Mouse (Mus musculus) forebrain, embryonic 15.5 days (tissue): ENCODE results near the gene Gm2a. TPM values are rescaled to one million over a fixed set of nuclear protein-coding genes. Genes with fewer than 3 reads are reported as not detected.

Experiments used
- ATAC-seq: fragments of 200-750 bp; cut with Nextera tagmentation; replicated peaks from 2 replicates; pipeline ENCODE4 v1.8.0; 2017; ENCODE audit warnings: mild to moderate bottlenecking, moderate TSS enrichment, moderate library complexity
- H3K27ac ChIP-seq: fragments of 300-500 bp; sonication (generic); replicated peaks from 2 replicates; pipeline ENCODE4 v1.5.1; 2015; ENCODE audit warnings: mild to moderate bottlenecking, inconsistent platforms
- H3K27me3 ChIP-seq: fragments of 300-500 bp; sonication (generic); 2 replicates; pipeline ENCODE4 v1.6.1; 2015; ENCODE audit warnings: inconsistent platforms
- H3K36me3 ChIP-seq: fragments of 300-500 bp; sonication (generic); 2 replicates; pipeline ENCODE4 v1.6.1; 2015; ENCODE audit warnings: mild to moderate bottlenecking, inconsistent platforms
- H3K4me1 ChIP-seq: fragments of 300-500 bp; sonication (generic); 2 replicates; pipeline ENCODE4 v1.6.1; 2015; ENCODE audit warnings: inconsistent platforms
- H3K4me2 ChIP-seq: fragments of 300-500 bp; sonication (generic); replicated peaks from 2 replicates; pipeline ENCODE4 v1.6.1; 2015; ENCODE audit warnings: mild to moderate bottlenecking, inconsistent platforms
- H3K4me3 ChIP-seq: fragments of 300-500 bp; sonication (generic); 2 replicates; pipeline ENCODE4 v1.5.1; 2015; ENCODE audit warnings: mild to moderate bottlenecking, inconsistent platforms
- H3K9ac ChIP-seq: fragments of 300-500 bp; sonication (generic); replicated peaks from 2 replicates; pipeline ENCODE4 v1.6.1; 2015; ENCODE audit warnings: mild to moderate bottlenecking, inconsistent platforms
- H3K9me3 ChIP-seq: fragments of 300-500 bp; sonication (generic); 2 replicates; pipeline ENCODE4 v1.6.1; 2016; ENCODE audit warnings: inconsistent platforms
- WGBS: fragments of 180-500 bp; shearing (Covaris S2); methylation state at CpG from one replicate; pipeline ENCODE4 v1.1.7; 2015; ENCODE audit warnings: mixed read lengths; 5-methylcytosine and 5-hydroxymethylcytosine counted together
- polyA plus RNA-seq: library from polyadenylated mRNA; unstranded; fragments of >200 nt; fragmentation: Nextera tagmentation; extraction: Ambion mirVana; gene quantifications from 2 replicates; pipeline ENCODE4 v1.2.1, GENCODE M21; 2015

The Gm2a gene
- polyA plus RNA-seq, 1 experiment from 2014 or later, result 18.7 TPM

DNA sequence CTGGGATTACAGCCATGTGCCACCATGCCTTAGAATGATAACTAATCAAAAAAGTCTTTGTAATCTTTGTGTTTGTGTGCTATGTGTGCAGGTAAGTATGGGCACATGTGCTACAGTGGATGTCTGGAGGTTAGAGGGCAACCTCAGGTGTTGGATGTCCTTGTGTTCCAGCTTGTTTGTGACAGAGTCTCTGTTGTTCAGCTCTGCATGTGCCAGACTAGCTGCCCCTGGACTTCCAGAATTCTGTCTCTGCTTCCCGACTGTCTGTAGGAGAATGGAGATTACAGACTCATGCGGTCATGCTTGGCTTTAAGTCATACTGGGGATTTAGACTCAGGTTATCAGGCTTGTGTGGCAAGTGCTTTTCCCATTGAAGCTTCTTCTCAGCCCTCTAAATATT lies 16.4 kb downstream of the Gm2a start:
- no peak overlapping the region for H3K4me3 ChIP-seq
- WGBS, result 64% methylated on average over 2 of the region's 2 CpGs
- H3K27me3 ChIP-seq, result no peaks in the 10 kb centered on the region
- H3K4me2 ChIP-seq, result no peak overlapping the region
- ATAC-seq, result no peak
- no peak overlapping the region for H3K9ac ChIP-seq
- H3K36me3 ChIP-seq, result peaks cover 2% of the 10 kb centered on the region; the same call in 1 of the 2 replicates
- H3K4me1 ChIP-seq, result no peaks in the 10 kb centered on the region
- no peak overlapping the region for H3K27ac ChIP-seq
- H3K9me3 ChIP-seq, result no peaks in the 10 kb centered on the region

DNA sequence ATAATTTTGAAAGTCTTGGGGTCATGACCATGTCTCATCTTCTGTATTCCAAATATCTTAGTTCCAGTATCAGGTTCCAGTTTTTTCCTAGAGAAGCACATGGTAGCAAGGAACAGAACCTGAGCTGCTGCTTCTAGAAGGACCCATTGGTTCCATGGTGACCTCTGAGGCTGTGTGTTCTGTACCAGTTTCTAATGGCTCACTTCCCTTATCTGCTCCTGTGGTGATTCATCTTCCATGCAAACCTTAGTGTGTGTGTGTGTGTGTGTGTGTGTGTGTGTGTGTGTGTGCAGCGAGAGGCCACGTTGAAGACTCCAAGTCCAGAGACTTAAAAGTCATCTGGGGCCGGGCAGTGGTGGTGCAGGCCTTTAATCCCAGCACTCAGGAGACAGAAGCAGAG lies 18.1 kb downstream of the Gm2a start:
- 98% methylated on average over 3 of the region's 3 CpGs for WGBS
- Histone ChIP-seq H3K9me3 (no peaks in the 10 kb centered on the region), H3K27ac (no peak overlapping the region), H3K36me3 (no peaks in the 10 kb centered on the region), H3K4me3 (no peak overlapping the region), H3K4me2 (no peak overlapping the region), H3K27me3 (no peaks in the 10 kb centered on the region), H3K4me1 (no peaks in the 10 kb centered on the region), H3K9ac (no peak overlapping the region)
- ATAC-seq, result no peak

DNA sequence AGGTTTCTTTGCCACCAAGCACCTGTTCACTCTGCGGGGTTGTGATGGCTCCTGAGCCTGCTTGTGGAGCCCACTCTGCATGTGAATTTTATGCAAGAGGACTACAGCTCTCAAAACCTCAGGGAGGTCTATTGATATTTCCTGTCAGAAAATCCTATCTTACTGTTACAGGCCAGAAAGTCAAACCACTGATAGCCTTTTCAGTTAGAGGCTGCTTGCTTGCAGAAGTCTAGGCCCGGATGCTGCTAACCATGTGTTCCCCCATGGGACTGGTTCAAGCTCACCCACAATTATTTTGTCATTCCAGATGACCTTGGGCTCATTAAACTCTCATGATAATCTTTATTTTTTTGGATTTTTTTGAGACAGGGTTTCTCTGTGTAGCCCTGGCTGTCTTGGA lies 19.1 kb downstream of the Gm2a start:
- Histone ChIP-seq H3K4me3 (no peak overlapping the region), H3K9me3 (no peaks in the 10 kb centered on the region), H3K27ac (no peak overlapping the region), H3K36me3 (no peaks in the 10 kb centered on the region), H3K4me1 (no peaks in the 10 kb centered on the region), H3K9ac (no peak overlapping the region), H3K4me2 (no peak overlapping the region), H3K27me3 (no peaks in the 10 kb centered on the region)
- WGBS, result 92% methylated on average over 2 of the region's 2 CpGs
- no peak for ATAC-seq

DNA sequence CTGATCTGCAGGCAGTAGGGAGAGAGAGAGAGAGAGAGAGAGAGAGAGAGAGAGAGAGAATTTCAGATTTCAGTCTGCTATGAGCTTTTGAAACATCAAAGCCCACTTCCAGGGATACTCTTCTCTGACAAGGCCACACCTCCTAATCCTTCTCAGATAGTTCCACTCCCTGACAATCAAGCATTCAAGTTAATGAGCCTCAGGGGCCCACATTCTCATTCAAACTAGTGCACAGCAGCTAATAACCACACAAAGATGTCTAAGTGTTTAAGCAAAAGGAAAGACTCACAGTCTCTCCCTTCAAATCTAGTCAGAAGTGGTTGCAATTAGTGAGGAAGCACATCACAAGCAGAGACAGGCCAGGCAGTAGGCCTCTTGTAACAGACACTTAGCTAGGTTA lies 22.4 kb downstream of the Gm2a start:
- Histone ChIP-seq H3K4me2 (no peak overlapping the region), H3K27me3 (no peaks in the 10 kb centered on the region), H3K36me3 (no peaks in the 10 kb centered on the region), H3K9ac (no peak overlapping the region), H3K27ac (no peak overlapping the region), H3K9me3 (no peaks in the 10 kb centered on the region), H3K4me3 (no peak overlapping the region), H3K4me1 (no peaks in the 10 kb centered on the region)
- ATAC-seq, result no peak

DNA sequence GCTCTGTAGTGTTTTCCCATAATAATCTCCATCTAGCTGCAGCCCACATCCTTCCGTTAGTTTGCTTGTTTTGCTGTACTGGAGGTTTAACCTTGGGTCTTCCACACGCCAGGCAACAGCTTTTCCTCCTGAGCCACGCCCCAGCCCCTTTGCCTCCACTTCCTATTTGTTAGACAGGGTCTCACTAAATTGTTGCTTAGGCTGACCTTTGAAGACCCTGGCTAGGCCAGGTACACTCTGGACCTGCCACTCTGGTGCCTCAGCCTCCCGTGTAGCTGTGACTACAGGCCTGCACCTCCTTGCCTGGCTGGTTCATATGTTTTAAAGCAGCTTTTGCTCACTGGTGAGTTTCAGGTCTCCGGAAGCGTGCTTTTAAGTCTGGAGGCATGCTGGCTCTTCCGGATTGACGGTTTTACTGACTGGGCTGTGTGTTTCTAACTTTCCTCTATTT lies 22.9 kb downstream of the Gm2a start:
- no peaks in the 10 kb centered on the region for H3K36me3 ChIP-seq
- no peak overlapping the region for H3K4me2 ChIP-seq
- ATAC-seq, result no peak
- 77% methylated on average over 8 of the region's 8 CpGs for WGBS
- H3K27ac ChIP-seq, result 0 out of 2 replicates have a peak overlapping the region, but pooled peaks have one; percentile 8
- H3K4me1 ChIP-seq, result no peaks in the 10 kb centered on the region
- no peaks in the 10 kb centered on the region for H3K27me3 ChIP-seq
- no peaks in the 10 kb centered on the region for H3K9me3 ChIP-seq
- H3K9ac ChIP-seq, result no peak overlapping the region
- no peak overlapping the region for H3K4me3 ChIP-seq

DNA sequence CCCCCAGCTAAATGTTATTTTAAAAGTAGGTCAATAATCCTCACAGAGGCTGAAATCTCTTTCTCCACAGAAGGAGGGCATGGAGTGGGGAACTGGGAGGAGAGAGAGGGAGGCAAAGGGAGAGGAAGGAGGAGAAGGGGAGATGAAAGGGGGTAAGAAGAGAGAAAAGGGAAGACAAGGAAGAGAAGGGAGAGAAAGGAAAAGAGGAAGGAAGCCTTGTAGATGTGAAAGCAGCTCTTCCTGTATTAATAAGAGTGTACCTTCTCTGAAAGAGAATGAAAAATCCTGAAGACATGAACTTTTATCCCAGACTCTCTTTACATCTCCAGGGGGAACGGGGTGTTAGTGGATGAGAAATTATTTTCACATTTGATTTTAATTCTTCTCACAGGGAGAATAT lies 23.5 kb downstream of the Gm2a start:
- no peak overlapping the region for H3K27ac ChIP-seq
- no peak overlapping the region for H3K4me2 ChIP-seq
- H3K4me3 ChIP-seq, result no peak overlapping the region
- no peaks in the 10 kb centered on the region for H3K27me3 ChIP-seq
- WGBS, result 81% methylated on average over 1 of the region's 1 CpGs
- no peaks in the 10 kb centered on the region for H3K36me3 ChIP-seq
- no peak overlapping the region for H3K9ac ChIP-seq
- ATAC-seq, result no peak
- H3K4me1 ChIP-seq, result no peaks in the 10 kb centered on the region
- H3K9me3 ChIP-seq, result no peaks in the 10 kb centered on the region

DNA sequence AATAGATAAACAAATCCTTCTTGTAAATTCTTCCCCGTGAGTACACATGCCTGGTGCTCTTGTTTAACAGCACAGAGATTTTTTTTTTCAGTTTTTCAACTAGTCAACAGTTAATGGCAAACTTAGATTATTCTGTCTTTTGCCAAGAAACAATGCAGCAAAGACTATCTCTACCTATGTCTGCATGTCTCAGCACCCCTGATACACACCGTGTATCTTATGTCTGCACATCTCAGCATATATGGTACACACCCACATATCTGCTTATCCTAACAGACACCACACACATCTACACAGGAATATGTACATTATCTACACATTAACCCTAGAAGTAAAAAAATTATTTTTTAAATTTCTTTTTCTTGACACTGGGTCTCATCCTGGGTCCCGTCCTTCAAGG lies 28.7 kb downstream of the Gm2a start:
- no peak overlapping the region for H3K4me2 ChIP-seq
- no peak for ATAC-seq
- no peak overlapping the region for H3K9ac ChIP-seq
- no peaks in the 10 kb centered on the region for H3K27me3 ChIP-seq
- no peaks in the 10 kb centered on the region for H3K4me1 ChIP-seq
- H3K27ac ChIP-seq, result no peak overlapping the region
- H3K9me3 ChIP-seq, result no peaks in the 10 kb centered on the region
- no peak overlapping the region for H3K4me3 ChIP-seq
- no peaks in the 10 kb centered on the region for H3K36me3 ChIP-seq
- 90% methylated on average over 3 of the region's 3 CpGs for WGBS

DNA sequence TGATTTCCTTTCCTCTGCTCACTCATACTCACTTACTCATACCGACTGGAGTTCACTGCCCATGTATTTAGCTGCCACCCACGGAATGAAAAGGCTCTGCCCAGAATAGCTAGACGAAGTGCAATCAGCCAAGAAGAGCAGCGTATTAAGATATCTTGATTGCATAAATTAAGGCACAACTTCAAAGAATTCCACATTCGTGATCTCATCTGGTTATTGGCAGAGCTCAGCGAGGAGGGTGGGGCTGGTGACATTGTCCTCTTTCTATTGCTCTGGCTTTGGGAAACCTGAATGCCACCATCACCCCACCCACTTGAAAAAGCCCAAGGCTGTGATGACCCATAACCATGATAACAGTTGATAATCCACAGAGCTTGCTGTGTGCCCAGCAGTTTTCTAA lies 30.0 kb downstream of the Gm2a start:
- no peak overlapping the region for H3K4me2 ChIP-seq
- ATAC-seq, result no peak
- H3K4me3 ChIP-seq, result no peak overlapping the region

DNA sequence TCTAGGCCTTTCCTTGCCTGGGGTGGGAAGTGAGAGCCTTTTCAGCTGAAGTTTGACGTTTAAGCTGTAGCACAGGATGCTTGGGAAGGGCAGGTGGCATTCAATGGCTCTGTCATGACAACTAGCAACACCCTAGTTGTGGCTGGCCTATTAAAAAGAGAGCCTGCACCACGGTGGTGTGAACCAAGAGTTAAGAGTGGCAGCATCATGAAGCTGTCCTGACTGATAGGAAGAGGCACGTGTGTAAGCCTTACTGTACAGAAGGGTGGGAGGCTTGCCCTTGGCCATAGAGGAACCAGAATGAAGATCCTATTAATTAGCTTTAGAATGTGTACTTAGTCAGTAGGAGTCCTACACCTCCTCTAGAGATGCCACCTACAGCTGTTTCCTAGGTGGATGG lies 30.5 kb downstream of the Gm2a start:
- no peaks in the 10 kb centered on the region for H3K9me3 ChIP-seq
- H3K36me3 ChIP-seq, result no peaks in the 10 kb centered on the region
- H3K4me2 ChIP-seq, result no peak overlapping the region
- H3K9ac ChIP-seq, result no peak overlapping the region
- 55% methylated on average over 3 of the region's 3 CpGs for WGBS
- no peaks in the 10 kb centered on the region for H3K27me3 ChIP-seq
- no peak overlapping the region for H3K4me3 ChIP-seq
- H3K4me1 ChIP-seq, result no peaks in the 10 kb centered on the region
- no peak for ATAC-seq
- no peak overlapping the region for H3K27ac ChIP-seq

More for the DNA sequence above, 30.0 kb downstream of the Gm2a start:
- Histone ChIP-seq H3K9ac (no peak overlapping the region), H3K27ac (no peak overlapping the region), H3K9me3 (no peaks in the 10 kb centered on the region), H3K4me1 (no peaks in the 10 kb centered on the region), H3K27me3 (no peaks in the 10 kb centered on the region), H3K36me3 (no peaks in the 10 kb centered on the region)
- 37% methylated on average over 6 of the region's 6 CpGs for WGBS

DNA sequence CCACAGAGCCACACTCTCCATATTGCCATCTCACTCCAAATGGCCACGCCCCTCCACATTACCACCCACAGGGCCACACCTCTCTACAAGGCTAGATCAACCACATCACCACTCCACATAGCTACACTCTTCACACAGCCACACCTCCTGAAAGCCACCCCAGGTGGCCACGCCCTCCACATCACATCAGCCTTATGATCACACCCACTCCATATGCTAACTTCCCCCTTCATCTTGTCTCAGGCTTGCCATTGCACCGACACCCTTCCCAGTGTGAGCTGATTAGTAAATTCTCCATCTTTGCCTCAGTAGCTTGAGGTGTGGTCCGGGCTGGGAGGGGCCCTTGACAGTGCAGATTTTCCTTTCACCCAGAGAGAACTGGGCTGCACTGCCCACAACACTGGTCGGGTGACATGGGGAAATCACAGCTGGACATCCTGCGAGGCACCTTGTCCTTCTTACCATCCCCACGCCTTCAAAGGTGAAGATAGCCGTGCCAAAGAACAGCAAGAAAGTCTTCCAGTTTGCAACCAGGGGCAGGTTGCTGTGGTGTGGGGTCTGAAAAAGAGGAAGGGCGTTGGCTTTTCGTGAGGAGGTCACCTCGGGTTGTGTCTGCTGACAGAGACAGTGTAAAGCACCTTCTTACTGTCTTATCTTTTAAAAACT lies 33.3 kb downstream of the Gm2a start:
- no peak overlapping the region for H3K27ac ChIP-seq
- H3K4me2 ChIP-seq, result no peak overlapping the region
- H3K4me3 ChIP-seq, result no peak overlapping the region
- no peaks in the 10 kb centered on the region for H3K27me3 ChIP-seq
- WGBS, result 92% methylated on average over 11 of the region's 11 CpGs
- no peak overlapping the region for H3K9ac ChIP-seq
- ATAC-seq, result no peak
- no peaks in the 10 kb centered on the region for H3K36me3 ChIP-seq
- no peaks in the 10 kb centered on the region for H3K9me3 ChIP-seq
- H3K4me1 ChIP-seq, result no peaks in the 10 kb centered on the region

DNA sequence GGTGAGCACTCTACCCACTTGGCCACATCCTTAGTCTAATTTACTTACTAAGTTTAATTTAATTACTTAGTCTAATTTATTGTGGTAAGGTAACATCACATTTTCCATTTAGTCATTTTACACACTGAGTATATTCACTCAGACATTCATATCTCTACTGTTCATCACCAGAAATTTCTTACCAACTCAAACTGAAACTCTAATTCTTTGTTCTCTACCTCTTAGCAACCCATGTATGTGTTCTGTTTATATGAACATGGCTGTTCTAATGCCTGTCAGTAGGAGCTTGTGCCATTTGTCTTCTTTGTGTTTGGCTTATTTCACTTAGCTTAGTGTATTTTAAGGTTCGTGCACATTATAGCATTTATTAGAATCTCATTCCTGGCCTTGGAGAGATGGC lies 34.0 kb downstream of the Gm2a start:
- Histone ChIP-seq H3K9ac (no peak overlapping the region), H3K4me1 (no peaks in the 10 kb centered on the region), H3K27ac (no peak overlapping the region), H3K4me3 (no peak overlapping the region), H3K9me3 (no peaks in the 10 kb centered on the region), H3K36me3 (no peaks in the 10 kb centered on the region), H3K4me2 (no peak overlapping the region), H3K27me3 (no peaks in the 10 kb centered on the region)
- 90% methylated on average over 1 of the region's 1 CpGs for WGBS
- no peak for ATAC-seq

DNA sequence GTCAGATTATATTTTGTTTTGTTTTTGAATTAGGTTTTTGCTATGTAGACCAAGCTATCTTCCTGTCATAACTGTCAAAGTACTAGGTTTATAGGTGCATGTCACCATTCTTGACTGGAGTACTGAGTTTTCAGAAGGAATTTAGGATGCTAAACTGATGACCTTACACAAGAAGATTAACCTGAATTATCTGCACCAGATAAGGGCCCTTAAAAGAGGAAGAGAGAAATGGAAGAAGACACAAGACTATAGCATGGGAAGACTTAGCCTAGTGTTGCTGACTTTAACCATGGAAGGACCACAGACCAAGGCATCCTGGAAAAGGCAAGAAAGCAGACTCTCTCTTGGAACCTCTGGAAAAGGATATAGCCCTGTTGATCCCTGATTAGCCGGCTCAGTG lies 35.3 kb downstream of the Gm2a start:
- Histone ChIP-seq H3K4me3 (no peak overlapping the region), H3K4me1 (no peaks in the 10 kb centered on the region), H3K27me3 (no peaks in the 10 kb centered on the region), H3K9me3 (no peaks in the 10 kb centered on the region), H3K36me3 (no peaks in the 10 kb centered on the region), H3K4me2 (no peak overlapping the region), H3K27ac (no peak overlapping the region), H3K9ac (no peak overlapping the region)
- no peak for ATAC-seq
- 98% methylated on average over 1 of the region's 1 CpGs for WGBS

DNA sequence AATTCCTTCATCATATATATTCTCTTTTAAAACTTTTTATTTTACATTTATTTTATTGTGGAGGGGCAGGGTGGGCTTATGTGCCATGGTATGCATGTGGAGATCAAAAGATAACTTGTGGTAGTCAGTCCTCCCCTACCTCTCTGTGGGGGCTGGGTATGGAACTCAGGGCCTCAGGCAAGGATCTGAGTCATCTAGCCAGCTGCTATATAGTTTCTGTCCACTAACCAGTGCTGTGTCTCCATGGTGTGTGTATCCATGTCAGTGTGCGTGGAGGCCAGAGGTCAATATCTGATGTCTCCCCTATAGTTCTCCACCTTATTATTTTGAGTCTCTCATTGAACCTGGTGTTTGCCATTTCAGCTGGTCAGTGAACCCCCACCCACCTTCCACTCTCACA lies 36.5 kb downstream of the Gm2a start:
- WGBS, result 94% methylated on average over 1 of the region's 1 CpGs
- no peaks in the 10 kb centered on the region for H3K9me3 ChIP-seq
- H3K9ac ChIP-seq, result no peak overlapping the region
- H3K27ac ChIP-seq, result no peak overlapping the region
- H3K36me3 ChIP-seq, result no peaks in the 10 kb centered on the region
- no peaks in the 10 kb centered on the region for H3K4me1 ChIP-seq
- no peaks in the 10 kb centered on the region for H3K27me3 ChIP-seq
- H3K4me2 ChIP-seq, result no peak overlapping the region
- ATAC-seq, result no peak
- H3K4me3 ChIP-seq, result no peak overlapping the region
